Mouse (Mus musculus) midbrain, embryonic 15.5 days (tissue): ENCODE data around the gene Rtp3. TPM values are rescaled to one million over a fixed set of nuclear protein-coding genes. Genes with fewer than 3 reads are reported as not detected.

Source experiments
- ATAC-seq: fragments of 200-750 bp; cut with Nextera tagmentation; replicated peaks from 2 replicates; pipeline ENCODE4 v1.8.0; 2017; ENCODE audit warnings: moderate TSS enrichment
- H3K27ac ChIP-seq: fragments of 300-500 bp; sonication (generic); 2 replicates; pipeline ENCODE4 v1.5.1; 2015; ENCODE audit warnings: mild to moderate bottlenecking, inconsistent platforms
- H3K27me3 ChIP-seq: fragments of 300-500 bp; sonication (generic); replicated peaks from 2 replicates; pipeline ENCODE4 v1.6.1; 2015; ENCODE audit warnings: inconsistent platforms
- H3K36me3 ChIP-seq: fragments of 300-500 bp; sonication (generic); replicated peaks from 2 replicates; pipeline ENCODE4 v1.6.1; 2015; ENCODE audit warnings: inconsistent platforms
- H3K4me1 ChIP-seq: fragments of 300-500 bp; sonication (generic); 2 replicates; pipeline ENCODE4 v1.6.1; 2015; ENCODE audit warnings: inconsistent platforms
- H3K4me2 ChIP-seq: fragments of 300-500 bp; sonication (generic); 2 replicates; pipeline ENCODE4 v1.6.1; 2015; ENCODE audit warnings: inconsistent platforms, mild to moderate bottlenecking, moderate library complexity
- H3K4me3 ChIP-seq: fragments of 300-500 bp; sonication (generic); 2 replicates; pipeline ENCODE4 v1.5.1; 2015; ENCODE audit warnings: mild to moderate bottlenecking, inconsistent platforms
- H3K9ac ChIP-seq: fragments of 300-500 bp; sonication (generic); 2 replicates; pipeline ENCODE4 v1.6.1; 2015; ENCODE audit warnings: mild to moderate bottlenecking, inconsistent platforms
- H3K9me3 ChIP-seq: fragments of 300-500 bp; sonication (generic); 2 replicates; pipeline ENCODE4 v1.6.1; 2016; ENCODE audit warnings: inconsistent platforms
- WGBS: fragments of 180-500 bp; shearing (Covaris S2); methylation state at CpG from one replicate; pipeline ENCODE4 v1.1.7; 2015; ENCODE audit warnings: mixed read lengths; 5-methylcytosine and 5-hydroxymethylcytosine counted together
- polyA plus RNA-seq: library from polyadenylated mRNA; unstranded; fragments of >200 nt; fragmentation: Nextera tagmentation; extraction: Ambion mirVana; gene quantifications from 2 replicates; pipeline ENCODE4 v1.2.1, GENCODE M21; 2015

Rtp3 gene
- polyA plus RNA-seq, 1 experiment from 2014 or later = not detected

DNA sequence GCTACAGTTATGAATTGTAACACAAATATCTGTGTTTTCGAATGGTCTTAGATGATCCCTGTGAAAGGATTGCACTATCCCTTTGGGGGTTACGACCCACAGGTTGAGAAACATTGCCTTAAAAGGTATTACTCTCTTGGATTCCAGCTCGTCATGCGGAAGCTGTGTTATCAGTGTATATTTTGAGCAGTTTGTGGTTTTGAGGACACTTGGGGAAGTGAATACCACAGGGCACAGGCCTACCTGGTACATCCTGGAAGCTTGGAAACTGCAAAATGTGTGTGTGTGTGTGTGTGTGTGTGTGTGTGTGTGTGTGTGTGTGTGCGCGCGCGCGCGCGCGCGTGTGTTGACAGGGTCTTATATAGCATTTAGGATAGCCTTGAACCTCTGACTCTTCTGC lies 38.5 kb downstream of the Rtp3 start:
- Histone ChIP-seq H3K9ac (no peak overlapping the region), H3K36me3 (no peaks in the 10 kb centered on the region), H3K4me2 (no peak overlapping the region), H3K4me1 (peaks cover 19% of the 10 kb centered on the region), H3K9me3 (no peaks in the 10 kb centered on the region), H3K4me3 (no peak overlapping the region), H3K27ac (no peak overlapping the region), H3K27me3 (peaks cover 7% of the 10 kb centered on the region)
- WGBS = 97% methylated on average over 13 of the region's 13 CpGs
- ATAC-seq = no peak

DNA sequence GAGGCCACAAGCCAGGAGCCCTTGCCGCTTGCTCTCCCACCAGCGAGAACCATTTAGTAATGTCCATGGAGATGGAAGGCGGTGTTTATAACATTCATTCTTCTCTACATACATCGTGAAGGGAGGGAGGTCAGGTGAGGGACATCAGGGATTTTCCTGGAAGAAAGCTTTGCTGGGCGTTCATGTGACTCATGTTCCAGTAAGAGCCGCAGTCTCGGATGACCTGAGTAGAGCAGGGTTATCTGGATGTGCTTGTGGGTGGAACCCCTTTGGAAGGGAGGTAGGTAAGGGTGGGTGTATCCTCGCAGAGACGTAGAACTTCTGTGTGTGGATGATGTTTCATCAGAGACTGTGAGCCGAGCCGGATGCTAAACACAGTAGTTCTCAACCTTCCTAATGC lies 39.0 kb downstream of the Rtp3 start, which contains the start of gene Lrrc2:
Lrrc2 (plus strand) TSS at position 149 of the 400 bp plus-strand sequence.
- WGBS = 91% methylated on average over 11 of the region's 11 CpGs
- Histone ChIP-seq H3K4me3 (no peak within 1 kb of the TSS), H3K27ac (no peak within 1 kb of the TSS), H3K9me3 (no peaks in the 10 kb centered on the region), H3K9ac (no peak within 1 kb of the TSS), H3K4me2 (no peak within 1 kb of the TSS), H3K4me1 (peaks cover 24% of the 10 kb centered on the region), H3K27me3 (peaks cover 9% of the 10 kb centered on the region), H3K36me3 (no peaks in the 10 kb centered on the region)
- ATAC-seq = no peak

DNA sequence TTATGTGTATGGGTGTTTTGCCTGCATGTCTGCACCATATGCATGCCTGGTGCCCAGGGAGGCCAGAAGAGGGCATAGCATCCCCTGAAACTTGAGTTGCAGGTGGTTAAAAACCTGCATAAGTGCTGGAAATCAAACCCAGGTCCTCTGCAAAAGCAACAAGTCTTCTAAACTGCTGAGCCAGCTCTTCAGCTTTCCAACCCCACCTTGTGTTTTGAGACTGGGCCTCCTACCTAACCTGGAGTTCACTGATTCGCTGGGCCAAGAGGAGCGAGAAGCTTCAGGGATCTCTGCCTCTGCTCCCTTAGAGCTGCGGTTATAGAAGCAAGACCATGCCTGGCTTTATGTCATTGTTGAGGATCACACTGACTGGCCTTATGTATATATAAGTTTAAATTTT lies 40.3 kb downstream of the Rtp3 start:
- Histone ChIP-seq H3K9ac (no peak overlapping the region), H3K4me1 (peaks cover 25% of the 10 kb centered on the region), H3K9me3 (no peaks in the 10 kb centered on the region), H3K4me2 (no peak overlapping the region), H3K27me3 (peaks cover 12% of the 10 kb centered on the region), H3K27ac (no peak overlapping the region), H3K36me3 (no peaks in the 10 kb centered on the region), H3K4me3 (no peak overlapping the region)
- ATAC-seq = no peak
- WGBS = 94% methylated on average over 3 of the region's 3 CpGs

DNA sequence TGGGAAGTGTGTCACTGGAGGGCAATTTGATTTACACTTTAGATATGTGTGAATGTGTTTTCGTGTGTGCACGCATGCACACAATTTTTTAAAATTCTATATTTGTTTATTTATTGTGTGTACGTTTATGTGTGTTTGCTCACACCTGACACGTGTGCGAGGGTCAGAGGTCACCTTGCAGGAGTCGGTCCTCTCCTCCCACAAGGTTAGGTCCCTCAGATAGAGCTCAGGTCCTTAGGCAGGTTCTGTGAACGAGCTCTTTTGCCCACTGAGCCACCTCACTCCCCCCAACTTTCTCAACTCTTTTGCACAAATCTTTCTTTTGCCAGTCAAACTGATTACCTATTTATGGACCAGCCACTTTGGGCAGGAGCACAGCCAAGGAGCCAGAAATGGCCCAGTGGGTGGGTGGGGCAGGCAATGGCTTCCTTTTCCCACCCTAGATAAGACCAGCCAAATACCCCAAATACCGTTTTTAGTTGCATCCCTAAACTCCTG lies 41.5 kb downstream of the Rtp3 start:
- Histone ChIP-seq H3K4me3 (no peak overlapping the region), H3K9ac (no peak overlapping the region), H3K4me1 (peaks cover 18% of the 10 kb centered on the region), H3K36me3 (no peaks in the 10 kb centered on the region), H3K9me3 (no peaks in the 10 kb centered on the region), H3K27me3 (peaks cover 16% of the 10 kb centered on the region), H3K27ac (no peak overlapping the region), H3K4me2 (no peak overlapping the region)
- WGBS = 70% methylated on average over 8 of the region's 8 CpGs
- ATAC-seq = no peak

DNA sequence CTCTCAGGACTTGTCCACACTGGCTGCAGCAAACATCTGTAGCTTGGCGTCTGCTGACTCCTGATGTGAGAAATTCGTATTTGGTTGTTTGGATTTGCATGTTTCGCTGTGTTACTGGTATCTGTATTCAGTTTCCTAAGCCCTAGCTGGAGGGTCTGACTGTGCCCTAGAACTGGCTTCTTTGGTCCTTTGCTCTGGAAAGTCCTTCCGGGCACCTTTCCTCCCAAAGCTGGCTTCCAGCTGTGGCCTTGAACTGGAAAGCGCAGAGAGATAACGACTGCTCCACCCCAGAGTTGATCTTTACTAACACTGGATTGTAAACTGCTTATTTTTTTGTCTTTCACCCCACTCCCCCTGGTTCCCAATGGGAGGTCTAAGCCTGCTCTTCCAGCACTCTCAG lies 42.5 kb downstream of the Rtp3 start:
- H3K4me3 ChIP-seq = no peak overlapping the region
- peaks cover 16% of the 10 kb centered on the region for H3K27me3 ChIP-seq
- H3K9ac ChIP-seq = no peak overlapping the region
- ATAC-seq = no peak
- H3K4me1 ChIP-seq = peaks cover 15% of the 10 kb centered on the region
- H3K4me2 ChIP-seq = no peak overlapping the region
- 38% methylated on average over 6 of the region's 6 CpGs for WGBS
- no peak overlapping the region for H3K27ac ChIP-seq
- H3K9me3 ChIP-seq = no peaks in the 10 kb centered on the region
- H3K36me3 ChIP-seq = no peaks in the 10 kb centered on the region

DNA sequence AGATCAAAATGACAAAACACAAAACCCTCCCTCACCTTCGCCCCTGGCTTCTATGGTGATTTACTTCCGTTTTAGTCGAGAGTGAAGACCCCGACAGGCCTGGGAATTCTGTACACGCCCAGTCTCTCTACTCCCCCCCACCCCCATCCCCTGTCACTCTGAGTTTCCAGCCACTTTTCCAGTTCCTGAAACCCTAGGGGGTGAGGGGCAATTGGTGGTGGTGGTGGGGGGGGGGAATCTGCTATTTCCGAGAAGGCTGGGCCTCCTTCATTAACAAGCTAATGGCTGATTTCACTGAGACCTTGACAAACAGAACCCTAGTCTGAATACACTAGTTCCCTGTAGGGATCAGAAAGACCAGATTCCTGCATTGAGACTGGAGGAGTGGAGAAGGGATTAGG lies 43.1 kb downstream of the Rtp3 start:
- H3K4me2 ChIP-seq = no peak overlapping the region
- H3K4me1 ChIP-seq = peaks cover 13% of the 10 kb centered on the region
- H3K27ac ChIP-seq = no peak overlapping the region
- WGBS = 7% methylated on average over 6 of the region's 6 CpGs
- peaks cover 14% of the 10 kb centered on the region for H3K27me3 ChIP-seq
- H3K9me3 ChIP-seq = no peaks in the 10 kb centered on the region
- ATAC-seq = no peak
- H3K9ac ChIP-seq = no peak overlapping the region
- no peak overlapping the region for H3K4me3 ChIP-seq
- H3K36me3 ChIP-seq = no peaks in the 10 kb centered on the region

DNA sequence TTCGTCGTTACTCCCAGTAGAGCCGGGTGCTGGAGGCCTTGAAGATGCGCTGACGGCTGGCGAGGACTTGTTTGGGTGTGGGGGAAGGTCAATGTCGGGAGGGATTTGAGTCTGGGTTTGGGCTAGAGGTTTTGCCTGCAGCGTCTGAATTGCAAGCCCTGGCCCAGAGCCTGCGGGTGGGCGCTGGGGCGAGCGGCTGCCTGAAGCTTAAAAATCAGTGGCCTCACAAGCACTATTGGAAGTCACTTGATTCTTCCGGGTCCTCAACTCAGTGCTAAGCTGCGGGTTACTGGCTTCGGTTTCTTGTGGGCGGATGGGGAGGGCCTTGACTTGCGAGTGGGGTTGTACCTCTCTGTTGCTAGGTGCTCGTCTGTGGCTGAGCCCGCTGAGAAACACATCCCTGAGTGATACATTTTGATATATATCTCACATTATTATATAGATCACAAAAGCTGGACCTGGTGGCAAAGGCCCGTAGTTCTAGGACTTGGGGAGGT lies 43.8 kb downstream of the Rtp3 start:
- peaks cover 14% of the 10 kb centered on the region for H3K27me3 ChIP-seq
- no peaks in the 10 kb centered on the region for H3K36me3 ChIP-seq
- peaks cover 13% of the 10 kb centered on the region for H3K4me1 ChIP-seq
- no peaks in the 10 kb centered on the region for H3K9me3 ChIP-seq
- H3K9ac ChIP-seq = no peak overlapping the region
- no peak overlapping the region for H3K27ac ChIP-seq
- WGBS = 9% methylated on average over 20 of the region's 20 CpGs
- no peak for ATAC-seq
- no peak overlapping the region for H3K4me3 ChIP-seq
- H3K4me2 ChIP-seq = no peak overlapping the region

DNA sequence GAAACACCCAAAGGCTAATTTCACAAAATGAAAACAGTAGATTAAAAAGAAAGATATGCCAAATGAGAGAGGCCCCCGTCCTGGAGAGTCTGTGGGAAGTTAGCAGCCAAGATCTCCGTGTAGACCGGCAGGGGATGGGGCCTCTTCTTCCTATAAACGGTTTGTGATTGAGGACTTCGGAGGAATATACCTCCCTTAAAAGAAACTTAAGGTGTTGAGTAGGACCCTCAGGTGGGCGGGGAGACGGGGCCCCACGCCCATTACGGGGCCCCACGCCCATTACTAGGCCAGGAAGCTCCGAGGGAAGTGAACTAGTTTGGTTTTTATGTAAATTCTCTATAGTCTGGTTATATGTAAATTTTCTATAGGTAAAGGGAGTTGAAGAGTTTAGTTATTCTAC lies 44.5 kb downstream of the Rtp3 start, which contains the start of gene Tdgf1:
Tdgf1 (minus strand) TSS at position 233 of the 400 bp plus-strand sequence.
- ATAC-seq = no peak
- 19% methylated on average over 11 of the region's 11 CpGs for WGBS
- Histone ChIP-seq H3K27ac (no peak within 1 kb of the TSS), H3K4me1 (peaks cover 13% of the 10 kb centered on the region), H3K27me3 (peaks cover 14% of the 10 kb centered on the region), H3K9me3 (no peaks in the 10 kb centered on the region), H3K4me3 (no peak within 1 kb of the TSS), H3K4me2 (no peak within 1 kb of the TSS), H3K9ac (no peak within 1 kb of the TSS), H3K36me3 (no peaks in the 10 kb centered on the region)

DNA sequence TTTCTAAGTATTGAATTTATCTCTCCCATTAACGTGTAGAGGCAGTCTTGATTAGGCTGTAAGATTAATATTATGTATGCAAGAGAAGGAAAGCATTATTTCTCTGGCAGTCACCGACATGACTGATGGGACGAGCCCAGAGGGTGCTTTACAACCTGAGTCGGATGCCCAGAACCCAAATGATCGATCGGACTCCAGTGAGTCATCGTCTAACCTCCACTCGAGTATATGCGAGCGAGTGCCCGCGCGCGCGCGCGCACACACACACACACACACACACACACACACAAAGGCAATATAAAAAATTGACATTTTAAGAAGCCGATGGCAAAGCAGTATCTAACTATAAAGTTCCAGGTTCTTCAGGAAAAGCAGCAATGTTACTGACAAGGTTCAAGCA lies 45.0 kb downstream of the Rtp3 start:
- peaks cover 13% of the 10 kb centered on the region for H3K4me1 ChIP-seq
- H3K9ac ChIP-seq = no peak overlapping the region
- H3K4me3 ChIP-seq = no peak overlapping the region
- H3K9me3 ChIP-seq = no peaks in the 10 kb centered on the region
- H3K4me2 ChIP-seq = no peak overlapping the region
- ATAC-seq = no peak
- H3K27me3 ChIP-seq = peaks cover 14% of the 10 kb centered on the region
- WGBS = 33% methylated on average over 18 of the region's 18 CpGs
- H3K27ac ChIP-seq = no peak overlapping the region
- H3K36me3 ChIP-seq = no peaks in the 10 kb centered on the region

DNA sequence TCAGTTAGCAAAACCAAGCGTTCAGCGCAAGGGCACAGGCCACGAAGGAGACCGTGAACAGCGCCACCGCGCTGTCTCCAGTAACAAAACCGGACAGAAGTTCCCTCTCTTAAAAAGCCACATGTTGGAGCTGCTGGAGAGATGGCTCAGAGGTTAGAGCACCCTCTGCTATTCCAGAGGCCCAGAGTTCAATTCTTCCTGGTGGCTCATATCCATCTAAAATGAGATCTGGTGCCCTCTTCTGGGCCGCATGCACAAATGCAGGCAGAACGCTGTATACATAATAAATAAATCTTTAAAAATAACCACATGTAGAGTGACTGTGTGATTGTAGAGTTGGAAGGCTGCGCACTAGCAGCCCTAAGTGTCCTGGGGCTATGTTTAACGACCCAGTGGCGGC lies 46.1 kb downstream of the Rtp3 start:
- no peak overlapping the region for H3K4me3 ChIP-seq
- 31% methylated on average over 13 of the region's 13 CpGs for WGBS
- no peaks in the 10 kb centered on the region for H3K36me3 ChIP-seq
- peaks cover 14% of the 10 kb centered on the region for H3K27me3 ChIP-seq
- no peak overlapping the region for H3K9ac ChIP-seq
- H3K27ac ChIP-seq = no peak overlapping the region
- ATAC-seq = no peak
- no peaks in the 10 kb centered on the region for H3K9me3 ChIP-seq
- peaks cover 13% of the 10 kb centered on the region for H3K4me1 ChIP-seq
- no peak overlapping the region for H3K4me2 ChIP-seq

DNA sequence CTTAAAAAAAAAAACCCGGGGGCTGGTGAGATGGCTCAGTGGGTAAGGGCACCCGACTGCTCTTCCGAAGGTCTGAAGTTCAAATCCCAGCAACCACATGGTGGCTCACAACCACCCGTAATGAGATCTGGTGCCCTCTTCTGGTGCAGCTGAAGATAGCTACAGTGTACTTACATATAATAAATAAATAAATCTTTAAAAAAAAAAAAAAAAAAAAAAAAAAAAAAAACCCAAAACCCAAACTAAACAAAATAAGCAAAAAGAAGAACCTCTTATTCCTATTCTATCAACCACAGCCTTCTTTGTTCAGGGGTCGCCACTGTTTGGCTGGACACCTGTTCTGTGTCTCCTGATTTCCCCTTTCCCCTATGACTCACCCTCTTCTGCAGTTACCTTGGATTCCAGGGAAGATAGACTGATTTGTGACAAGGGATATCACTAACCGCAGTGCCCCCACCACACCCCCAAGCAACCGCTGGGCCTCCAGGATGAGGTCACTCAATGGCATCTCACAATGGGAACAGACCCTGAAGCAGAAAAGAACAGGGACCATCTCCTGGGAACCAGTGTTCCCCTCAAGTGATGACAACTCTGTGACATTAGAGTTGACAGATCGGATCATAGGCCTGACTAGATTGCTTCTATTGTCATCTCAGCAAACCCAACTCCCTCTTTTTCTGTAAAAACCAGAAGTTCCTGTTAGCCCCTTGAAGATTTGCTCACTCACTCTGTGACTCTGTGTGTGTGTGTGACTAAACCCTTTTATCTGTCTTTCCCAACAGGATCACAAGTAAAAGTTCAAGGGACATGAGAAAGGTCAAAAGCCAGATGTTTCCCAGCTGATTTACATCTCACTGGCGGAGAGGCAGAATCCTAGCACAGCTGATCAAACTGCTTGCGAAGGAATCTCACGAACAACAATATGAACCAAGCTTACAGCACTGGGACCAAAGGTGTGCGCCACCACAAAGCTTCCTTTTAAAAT lies 52.6 kb downstream of the Rtp3 start:
- Histone ChIP-seq H3K9ac (no peak overlapping the region), H3K36me3 (no peaks in the 10 kb centered on the region), H3K9me3 (no peaks in the 10 kb centered on the region), H3K4me2 (no peak overlapping the region), H3K4me3 (no peak overlapping the region), H3K4me1 (0 out of 2 replicates have a peak, but pooled peaks cover 6% of the 10 kb centered on the region), H3K27ac (no peak overlapping the region), H3K27me3 (no peaks in the 10 kb centered on the region)
- no peak for ATAC-seq
- 67% methylated on average over 12 of the region's 12 CpGs for WGBS

DNA sequence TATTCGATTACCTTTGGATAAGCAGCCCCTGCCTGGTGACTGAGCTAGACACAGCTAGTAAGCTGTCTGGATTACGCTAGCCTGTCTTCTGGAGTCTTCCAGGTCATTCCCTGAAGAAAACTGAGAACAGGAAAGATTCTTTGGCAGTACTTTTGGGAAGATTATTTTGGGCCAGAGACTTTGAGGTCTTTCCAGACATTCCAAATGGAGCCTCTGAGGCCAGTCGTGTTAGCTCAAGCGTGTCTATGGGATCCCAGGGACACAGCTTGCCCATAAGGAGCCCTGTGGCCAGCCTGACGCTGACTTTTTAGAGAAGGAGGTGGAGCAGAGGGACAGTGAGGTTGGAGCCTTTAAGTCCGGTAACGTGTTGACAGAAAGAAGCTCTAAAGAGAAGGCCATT lies 54.4 kb downstream of the Rtp3 start:
- H3K27ac ChIP-seq = no peak overlapping the region
- no peak for ATAC-seq
- no peaks in the 10 kb centered on the region for H3K27me3 ChIP-seq
- no peak overlapping the region for H3K4me3 ChIP-seq
- H3K4me1 ChIP-seq = 0 out of 2 replicates have a peak, but pooled peaks cover 6% of the 10 kb centered on the region
- H3K9ac ChIP-seq = no peak overlapping the region
- WGBS = 77% methylated on average over 7 of the region's 7 CpGs
- H3K4me2 ChIP-seq = no peak overlapping the region
- H3K9me3 ChIP-seq = no peaks in the 10 kb centered on the region
- no peaks in the 10 kb centered on the region for H3K36me3 ChIP-seq
